Mouse (Mus musculus) adrenal gland, adult 18-20 months (tissue): ENCODE results near the gene Prl8a2. TPM values are rescaled to one million over a fixed set of nuclear protein-coding genes. Genes with fewer than 3 reads are reported as not detected.

Source experiments
- DNase-seq, 2 experiments: peaks; one replicate each; pipeline ENCODE4 v3.0.0; 2021 to 2022; ENCODE audit warnings: low spot score in 2 of 2
- long read RNA-seq, 2 experiments: library from polyadenylated mRNA; stranded (forward); transcript quantifications; one replicate each; pipeline ENCODE4 v2.0.0; 2021
- total RNA-seq, 2 experiments: library from RNA; stranded (reverse); gene quantifications; 1 replicate in 1 of 2; 2 replicates in 1 of 2; pipeline ENCODE4 v1.2.3; 2021

The Prl8a2 gene
- 1 to 10 TPM in 1 of 2 experiments, under 1 TPM in 1; 0.90 to 2.2 TPM for total RNA-seq
- long read RNA-seq, experiment 1, partial matches to known transcripts, result 0 of 1 reads
- long read RNA-seq, experiment 1, other reads (novel, unspliced or antisense), result 0 of 1 reads
- long read RNA-seq, experiment 2, transcript Prl8a2-201 (6 exons, 939 nt), result major isoform, 6 of 6 reads
- long read RNA-seq, experiment 2, partial matches to known transcripts, result 0 of 6 reads
- long read RNA-seq, experiment 2, other reads (novel, unspliced or antisense), result 0 of 6 reads

- no peak for DNase-seq
Observed at GRCm38 (mm10) chr13:27345373-27345772, at the start of gene Prl8a2. Gene Prl8a2, plus strand, starts transcription at chr13:27345673.

- no peak for DNase-seq
Observed at GRCm38 (mm10) chr13:27312334-27313225, 32.9 kb upstream of the Prl8a2 start, which contains the start of gene Prl6a1. Gene Prl6a1, plus strand, starts transcription at chr13:27312627.

GRCm38 (mm10) chr13:27334989-27335388 is 10.5 kb upstream of the Prl8a2 start:
- no peak for DNase-seq

GRCm38 (mm10) chr13:27342733-27343275 is 2.7 kb upstream of the Prl8a2 start:
- DNase-seq, result no peak

GRCm38 (mm10) chr13:27390746-27391145 is 45.3 kb downstream of the Prl8a2 start, which contains the start of gene Prl2b1:
Gene Prl2b1, minus strand, starts transcription at chr13:27390846.
- no peak for DNase-seq

GRCm38 (mm10) chr13:27399061-27399724 is 53.7 kb downstream of the Prl8a2 start:
- no peak for DNase-seq

Other genes with a start within 250 kb of the Prl8a2 start
- not detected for gene Prl3d2, start 224.0 kb upstream of the Prl8a2 start, total RNA-seq
- gene Prl3d3, start 188.9 kb upstream of the Prl8a2 start, total RNA-seq, result not detected
- gene Prl3c1, start 149.0 kb upstream of the Prl8a2 start, total RNA-seq, result not detected
- not detected for gene Prl3b1, start 103.8 kb upstream of the Prl8a2 start, total RNA-seq
- gene Prl3a1, start 86.2 kb upstream of the Prl8a2 start, total RNA-seq, result not detected
- not detected for gene Prl6a1, start 33.0 kb upstream of the Prl8a2 start, total RNA-seq
- gene Prl2b1, start 45.2 kb downstream of the Prl8a2 start, total RNA-seq, result not detected
- gene Prl8a6, start 93.0 kb downstream of the Prl8a2 start, total RNA-seq, result not detected
- not detected for gene Prl8a8, start 167.5 kb downstream of the Prl8a2 start, total RNA-seq
- not detected for gene Prl8a9, start 218.9 kb downstream of the Prl8a2 start, total RNA-seq
- gene Prl8a1, start 236.5 kb downstream of the Prl8a2 start, total RNA-seq, result not detected